Mouse (Mus musculus) liver, embryonic 14.5 days (tissue): Measurements from ENCODE around the gene Pygm. TPM values are rescaled to one million over a fixed set of nuclear protein-coding genes. Genes with fewer than 3 reads are reported as not detected.

Source experiments
- ATAC-seq: fragments of 200-750 bp; cut with Nextera tagmentation; 2 replicates; pipeline ENCODE4 v1.8.0; 2017; ENCODE audit warnings: moderate number of reproducible peaks, mild to moderate bottlenecking, moderate library complexity; ENCODE audit not compliant: insufficient read depth
- DNase-seq, 3 experiments: peaks; one replicate each; pipeline ENCODE4 v3.0.0-alpha.2; 2012 to 2013; ENCODE audit warnings: low read depth in 3 of 3, low spot score in 3 of 3
- H3K27ac ChIP-seq: fragments of 300-500 bp; sonication (generic); 2 replicates; pipeline ENCODE4 v1.5.1; 2014; ENCODE audit warnings: moderate library complexity, mild to moderate bottlenecking, control low read depth, inconsistent platforms
- H3K27me3 ChIP-seq: fragments of 300-500 bp; sonication (generic); 2 replicates; pipeline ENCODE4 v1.6.1; 2014; ENCODE audit warnings: mild to moderate bottlenecking, low read length, moderate library complexity; ENCODE audit not compliant: control insufficient read depth, insufficient read depth
- H3K36me3 ChIP-seq: fragments of 300-500 bp; sonication (generic); replicated peaks from 2 replicates; pipeline ENCODE4 v1.6.1; 2014; ENCODE audit warnings: low read depth; ENCODE audit not compliant: control insufficient read depth, insufficient read depth
- H3K4me1 ChIP-seq, 2 experiments: fragments of 200-500 bp in 1 of 2; fragments of 300-500 bp in 1 of 2; sonication (generic) in 1 of 2; replicated peaks; 2 replicates each; pipeline ENCODE4 v1.6.1; 2012 to 2014; ENCODE audit warnings: antibody characterized with exemption in 1 of 2, inconsistent platforms in 1 of 2, low read length in 1 of 2; ENCODE audit not compliant: control insufficient read depth in 2 of 2, insufficient read depth in 2 of 2
- H3K4me2 ChIP-seq: fragments of 300-500 bp; sonication (generic); 2 replicates; pipeline ENCODE4 v1.6.1; 2014; ENCODE audit warnings: low read depth, mild to moderate bottlenecking, control low read depth, moderate library complexity
- H3K4me3 ChIP-seq, 2 experiments: fragments of 200-500 bp in 1 of 2; fragments of 300-500 bp in 1 of 2; sonication (generic) in 1 of 2; 2 replicates each; pipeline ENCODE4 v1.5.1; 2012 to 2014; ENCODE audit warnings: low read depth in 2 of 2, low read length in 2 of 2, mild to moderate bottlenecking in 2 of 2, control low read depth in 1 of 2, inconsistent platforms in 1 of 2, moderate library complexity in 1 of 2; ENCODE audit not compliant: insufficient read depth in 1 of 2
- H3K9ac ChIP-seq: fragments of 300-500 bp; sonication (generic); replicated peaks from 2 replicates; pipeline ENCODE4 v1.6.1; 2014; ENCODE audit warnings: mild to moderate bottlenecking, control low read depth, moderate library complexity
- H3K9me3 ChIP-seq: fragments of 300-500 bp; sonication (generic); 2 replicates; pipeline ENCODE4 v1.6.1; 2016; ENCODE audit warnings: low read length, mixed read lengths; ENCODE audit not compliant: control insufficient read depth
- CTCF ChIP-seq: IDR thresholded peaks from 2 replicates; pipeline ENCODE4 v1.5.1; 2016; ENCODE audit warnings: antibody characterized with exemption, low read depth, control low read depth
- EP300 ChIP-seq: IDR thresholded peaks from 2 replicates; pipeline ENCODE4 v1.6.1; 2016; ENCODE audit warnings: antibody characterized with exemption, low read depth
- WGBS: fragments of 180-500 bp; shearing (Covaris S2); extraction: QIAGEN DNeasy Blood & Tissue Kit; methylation state at CpG from one replicate; pipeline ENCODE4 v1.1.7; 2014; ENCODE audit not compliant: insufficient replicate concordance; 5-methylcytosine and 5-hydroxymethylcytosine counted together
- polyA plus RNA-seq, 2 experiments: library from polyadenylated mRNA; depleted of rRNA in 1 of 2; stranded (reverse) in 1 of 2; unstranded in 1 of 2; fragments of >200 nt; fragmentation: Nextera tagmentation in 1 of 2; extraction: Ambion mirVana in 1 of 2; gene quantifications; 2 replicates each; pipeline versions ENCODE4 v1.2.1 to v1.2.3; 2012 to 2014

The Pygm gene
- polyA plus RNA-seq, 2 experiments = 1.2 TPM

DNA sequence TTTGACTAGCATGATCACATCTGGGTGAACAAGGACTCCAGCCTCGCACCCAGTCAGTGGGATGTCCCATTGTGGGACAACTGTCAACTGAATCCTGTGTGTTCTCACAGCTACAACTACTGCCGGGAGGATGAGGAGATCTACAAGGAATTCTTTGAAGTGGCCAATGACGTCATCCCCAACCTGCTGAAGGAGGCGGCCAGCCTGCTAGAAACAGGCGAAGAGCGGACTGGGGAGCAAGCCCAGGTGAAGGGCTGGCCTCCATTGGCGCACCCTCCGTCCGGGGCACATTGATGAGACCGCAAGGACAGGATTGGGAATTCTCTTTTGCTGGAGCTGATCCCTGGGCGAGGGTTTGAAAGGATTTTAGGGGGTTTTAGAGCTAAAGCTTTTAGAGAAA lies 45.5 kb upstream of the Pygm start:
- Histone ChIP-seq H3K27ac (no peak overlapping the region), H3K27me3 (no peaks in the 10 kb centered on the region), H3K9ac (no peak overlapping the region), H3K4me1 (peaks cover 21 to 40% of the 10 kb centered on the region in 2 experiments), H3K36me3 (peaks cover 6% of the 10 kb centered on the region), H3K4me3 (no peak overlapping the region), H3K9me3 (no peaks in the 10 kb centered on the region), H3K4me2 (no peak overlapping the region)
- 85% methylated on average over 11 of the region's 11 CpGs for WGBS
- ATAC-seq (no peak), DNase-seq (no peak)
- TF ChIP-seq EP300 (no peak), CTCF (no peak)

DNA sequence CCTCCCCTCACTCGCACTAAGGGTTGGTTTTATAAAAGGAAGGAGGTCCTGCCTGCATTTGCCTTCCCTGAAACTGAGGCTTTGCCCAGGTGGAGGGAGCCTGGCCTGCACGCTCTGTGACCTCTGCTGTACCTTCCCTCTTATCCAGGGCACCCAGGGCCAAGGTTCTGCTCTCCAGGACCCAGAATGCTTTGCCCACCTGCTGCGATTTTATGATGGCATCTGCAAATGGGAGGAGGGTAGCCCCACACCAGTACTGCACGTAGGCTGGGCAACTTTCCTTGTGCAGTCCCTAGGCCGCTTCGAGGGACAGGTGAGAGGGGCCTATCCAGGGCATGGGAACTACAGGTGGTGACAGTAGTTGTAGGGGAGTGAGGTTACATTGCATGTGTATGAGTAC lies 45.0 kb upstream of the Pygm start:
- Histone ChIP-seq H3K27me3 (no peaks in the 10 kb centered on the region), H3K9me3 (no peaks in the 10 kb centered on the region), H3K27ac (no peak overlapping the region), H3K36me3 (peaks cover 6% of the 10 kb centered on the region), H3K9ac (no peak overlapping the region), H3K4me3 (no peak overlapping the region), H3K4me1 (peaks cover 16 to 36% of the 10 kb centered on the region in 2 experiments), H3K4me2 (no peak overlapping the region)
- no peak for TF ChIP-seq EP300
- no peak for TF ChIP-seq CTCF
- ATAC-seq (no peak), DNase-seq (no peak)
- WGBS = 78% methylated on average over 6 of the region's 6 CpGs

DNA sequence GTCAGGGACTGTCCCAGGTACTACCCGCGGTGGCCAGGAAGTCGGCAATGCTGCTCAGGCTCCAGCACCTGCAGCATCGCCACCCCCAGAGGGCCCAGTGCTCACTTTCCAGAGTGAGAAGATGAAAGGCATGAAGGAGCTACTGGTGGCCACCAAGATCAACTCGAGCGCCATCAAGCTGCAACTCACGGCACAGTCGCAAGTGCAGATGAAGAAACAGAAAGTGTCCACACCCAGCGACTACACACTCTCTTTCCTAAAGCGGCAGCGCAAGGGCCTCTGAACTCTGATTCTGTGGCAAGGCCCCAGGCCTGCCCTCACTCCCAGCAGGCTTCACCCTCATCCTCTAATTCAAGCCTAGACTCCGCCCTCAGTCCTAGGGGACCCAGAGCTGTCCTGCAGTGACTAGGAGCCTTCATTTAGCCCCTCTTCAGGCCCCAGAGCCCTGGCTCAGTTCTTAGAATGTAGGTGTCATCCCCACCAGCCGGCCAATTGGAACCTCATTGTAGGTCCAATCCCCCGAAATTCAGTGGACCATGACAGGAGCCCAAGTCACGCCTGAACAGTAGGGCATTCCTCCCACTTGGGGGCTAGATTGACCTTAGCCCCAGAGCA lies 44.2 kb upstream of the Pygm start:
- no peaks in the 10 kb centered on the region for H3K27me3 ChIP-seq
- ATAC-seq (no peak), DNase-seq (peak in 2 of 3 experiments; percentile 49 to 62)
- H3K9ac ChIP-seq = no peak overlapping the region; the same call in 1 of the 2 replicates
- peak overlapping the region; percentile 77 for H3K4me2 ChIP-seq
- peaks cover 6% of the 10 kb centered on the region for H3K36me3 ChIP-seq
- H3K4me1 ChIP-seq = peaks cover 13 to 31% of the 10 kb centered on the region in 2 experiments
- peak overlapping the region; percentile 12 to 67; a peak in 3 of 4 replicates for H3K4me3 ChIP-seq
- 42% methylated on average over 15 of the region's 15 CpGs for WGBS
- H3K27ac ChIP-seq = peak overlapping the region; percentile 63
- no peaks in the 10 kb centered on the region for H3K9me3 ChIP-seq
- TF ChIP-seq CTCF = peak; percentile 73
- TF ChIP-seq EP300 = no peak

DNA sequence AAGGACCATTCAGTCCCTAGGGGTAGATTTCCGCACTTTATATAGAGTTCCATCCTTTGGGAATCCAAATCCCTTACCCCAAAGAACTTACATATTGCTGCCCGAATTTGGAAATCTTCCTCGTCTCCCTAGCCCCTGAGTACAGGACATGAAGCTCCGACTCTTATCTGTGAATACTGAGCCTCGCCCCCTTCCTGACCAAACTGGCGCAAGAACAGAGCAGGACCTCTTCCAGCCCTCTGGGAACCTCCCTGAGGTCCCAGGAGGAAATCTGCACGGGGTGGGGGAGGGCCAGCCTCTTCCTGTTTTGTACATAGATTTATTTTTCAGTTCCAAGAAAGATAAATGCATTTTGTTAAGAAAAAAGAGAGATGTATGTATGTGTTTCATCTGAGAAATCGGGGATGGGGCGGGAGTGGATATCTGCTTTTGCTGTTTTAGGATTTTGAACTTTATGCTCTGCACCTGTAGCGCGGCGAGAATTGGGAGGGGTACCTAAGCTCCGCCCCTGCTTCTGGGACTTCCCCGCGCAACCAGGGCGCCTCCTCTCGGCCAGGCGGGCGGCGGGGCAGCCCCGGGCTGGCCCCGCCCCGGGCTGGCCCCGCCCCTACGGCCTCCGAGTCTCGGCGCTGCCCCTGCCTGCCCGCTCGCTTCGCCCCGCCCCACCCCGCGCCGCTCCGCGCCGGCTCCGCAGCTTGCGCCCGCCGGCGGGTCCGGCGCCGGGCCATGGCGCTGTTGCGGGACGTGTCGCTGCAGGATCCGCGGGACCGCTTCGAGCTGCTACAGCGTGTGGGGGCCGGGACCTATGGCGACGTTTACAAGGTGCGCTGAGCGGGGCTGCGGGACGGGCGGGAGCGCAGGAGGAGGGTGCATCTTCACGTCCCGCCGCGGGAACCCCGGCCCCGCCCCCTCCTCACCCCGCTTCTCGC lies 43.4 kb upstream of the Pygm start, which contains the start of gene Map4k2:
Gene Map4k2, plus strand, starts transcription at position 612 of the 929 bp plus-strand sequence.
- Histone ChIP-seq H3K4me3 (peak within 1 kb of the TSS; percentile 67 to 92), H3K4me2 (peak within 1 kb of the TSS; percentile 77), H3K4me1 (peaks cover 13 to 29% of the 10 kb centered on the region in 2 experiments), H3K27ac (peak within 1 kb of the TSS; percentile 63), H3K27me3 (no peaks in the 10 kb centered on the region), H3K9me3 (no peaks in the 10 kb centered on the region), H3K9ac (peak within 1 kb of the TSS; percentile 82), H3K36me3 (peaks cover 6% of the 10 kb centered on the region)
- DNase-seq (peak; percentile 76 to 81 (median 79)), ATAC-seq (peak; percentile 89)
- 2% methylated on average over 72 of the region's 72 CpGs for WGBS
- TF ChIP-seq CTCF (peak; percentile 59), EP300 (no peak)
